Mouse (Mus musculus) erythroblast, embryonic 14.5 days (primary cell): Measurements from ENCODE around the gene Tmie.

ENCODE experiments used
- GATA1 ChIP-seq: IDR thresholded peaks from 2 replicates; pipeline ENCODE4 v1.6.1; 2012; ENCODE audit warnings: low read length, inconsistent platforms, mixed read lengths
- TAL1 ChIP-seq: IDR thresholded peaks from 3 replicates; pipeline ENCODE4 v1.6.1; 2012; ENCODE audit warnings: low read length, inconsistent platforms, mixed read lengths

DNA sequence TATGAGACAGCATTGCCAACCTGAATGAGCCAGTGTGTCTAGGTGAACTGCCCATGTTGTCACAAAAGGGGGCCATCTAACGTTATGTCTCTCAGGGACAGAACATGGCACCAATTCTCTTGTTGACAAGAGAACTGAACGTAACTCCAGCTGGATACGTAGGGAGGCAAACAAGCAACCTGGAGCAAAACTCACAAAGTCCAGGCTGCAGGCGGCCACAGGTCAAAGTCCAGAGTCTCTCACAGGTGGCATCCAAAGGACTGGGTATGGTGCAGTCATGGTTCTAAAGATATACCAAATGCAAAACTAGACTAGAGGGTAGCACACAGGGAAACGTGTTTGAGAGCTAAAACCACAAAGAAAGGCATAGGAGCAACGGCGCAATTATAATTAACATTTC lies 58.5 kb downstream of the Tmie start:
- TF ChIP-seq GATA1 (no peak), TAL1 (no peak)
